Mouse (Mus musculus) cerebellum, adult 2 months (tissue): Measurements from ENCODE around the gene Ak4. TPM values are rescaled to one million over a fixed set of nuclear protein-coding genes. Genes with fewer than 3 reads are reported as not detected.

Experiments used
- DNase-seq, 2 experiments: peaks; one replicate each; pipeline ENCODE4 v3.0.0; 2021
- H3K27ac ChIP-seq: fragments of 200-500 bp; 2 replicates; pipeline ENCODE4 v1.5.1; 2012; ENCODE audit warnings: low read length, control low read depth, inconsistent platforms; ENCODE audit not compliant: insufficient read depth
- H3K27me3 ChIP-seq: fragments of 200-500 bp; 2 replicates; pipeline ENCODE4 v1.6.1; 2012; ENCODE audit warnings: inconsistent platforms, mild to moderate bottlenecking, low read length, moderate library complexity; ENCODE audit not compliant: control insufficient read depth, insufficient read depth
- H3K4me1 ChIP-seq: fragments of 200-500 bp; 2 replicates; pipeline ENCODE4 v1.6.1; 2011; ENCODE audit warnings: low read length; ENCODE audit not compliant: control insufficient read depth, insufficient read depth
- H3K4me3 ChIP-seq: fragments of 200-500 bp; replicated peaks from 2 replicates; pipeline ENCODE3; 2011; ENCODE audit warnings: mild to moderate bottlenecking, low read depth, low read length, control low read depth; ENCODE audit not compliant: insufficient read depth
- CTCF ChIP-seq: fragments of 200-500 bp; IDR thresholded peaks from 2 replicates; pipeline ENCODE4 v1.5.1; 2011; ENCODE audit warnings: low read depth, mild to moderate bottlenecking, control low read depth, low read length, moderate library complexity, borderline replicate concordance; ENCODE audit not compliant: insufficient read depth
- POLR2A ChIP-seq: fragments of 200-500 bp; IDR thresholded peaks from 2 replicates; pipeline ENCODE4 v1.6.1; 2011; ENCODE audit warnings: low read length, control low read depth, borderline replicate concordance; ENCODE audit not compliant: insufficient read depth
- WGBS: fragments of 180-500 bp; shearing (Covaris S2); methylation state at CpG from one replicate; pipeline ENCODE4 v1.1.7; 2018; 5-methylcytosine and 5-hydroxymethylcytosine counted together
- polyA plus RNA-seq: library from polyadenylated mRNA; depleted of rRNA; stranded (reverse); fragments of >200 nt; gene quantifications from 2 replicates; pipeline ENCODE4 v1.2.3, GENCODE M21; 2012

Ak4 gene
- polyA plus RNA-seq, 1 experiment, result 56.6 TPM

DNA sequence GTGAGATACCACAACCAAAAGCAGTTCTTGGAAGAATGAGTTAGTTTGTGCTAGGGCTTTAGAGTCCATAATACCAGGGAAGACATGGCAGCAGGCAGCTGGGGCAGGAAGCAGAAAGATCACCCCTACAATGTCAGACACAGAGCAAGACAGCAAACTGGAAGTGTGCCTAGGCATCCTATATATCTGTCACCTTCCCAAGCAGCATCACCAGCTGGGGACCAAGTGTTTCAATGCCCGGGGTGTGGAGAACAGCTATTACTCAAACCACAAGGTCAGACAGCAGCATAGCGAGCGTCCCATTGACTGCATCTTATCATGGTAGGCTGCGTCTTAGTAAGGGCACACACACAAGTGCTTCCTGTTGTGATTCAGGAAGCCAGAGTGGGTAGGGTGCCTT, 32.0 kb downstream of the Ak4 start:
- DNase-seq, result peak; percentile 44 to 57
- H3K4me3 ChIP-seq, result no peak overlapping the region
- 31% methylated on average over 4 of the region's 4 CpGs for WGBS
- TF ChIP-seq POLR2A (no peak), CTCF (no peak)
- peaks cover 45% of the 10 kb centered on the region for H3K4me1 ChIP-seq
- H3K27ac ChIP-seq, result peak overlapping the region; percentile 94
- H3K27me3 ChIP-seq, result no peaks in the 10 kb centered on the region

DNA sequence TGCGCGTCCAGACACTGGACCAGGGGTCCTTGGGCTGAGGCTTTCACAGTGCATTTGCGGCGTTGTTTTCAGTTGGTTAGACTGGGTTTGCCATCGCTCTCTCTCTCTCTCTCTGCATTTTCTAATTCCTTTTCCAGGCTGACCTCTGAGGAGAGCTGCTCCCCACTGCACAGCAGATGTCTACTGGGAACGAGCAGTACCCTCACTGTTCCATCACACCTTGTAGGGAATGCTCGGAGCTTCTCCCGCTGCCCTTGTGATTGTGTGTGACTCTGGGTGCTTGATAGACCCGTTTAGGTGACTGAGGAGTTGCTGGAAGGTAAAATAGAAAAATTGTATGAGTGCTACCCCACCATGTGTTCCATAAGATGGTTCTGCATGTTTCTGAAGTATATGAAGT, 33.8 kb downstream of the Ak4 start:
- peak overlapping the region; percentile 90 for H3K27ac ChIP-seq
- H3K4me1 ChIP-seq, result peaks cover 57% of the 10 kb centered on the region
- no peaks in the 10 kb centered on the region for H3K27me3 ChIP-seq
- no peak for DNase-seq
- WGBS, result 14% methylated on average over 9 of the region's 9 CpGs
- no peak overlapping the region for H3K4me3 ChIP-seq
- TF ChIP-seq POLR2A (no peak), CTCF (no peak)

DNA sequence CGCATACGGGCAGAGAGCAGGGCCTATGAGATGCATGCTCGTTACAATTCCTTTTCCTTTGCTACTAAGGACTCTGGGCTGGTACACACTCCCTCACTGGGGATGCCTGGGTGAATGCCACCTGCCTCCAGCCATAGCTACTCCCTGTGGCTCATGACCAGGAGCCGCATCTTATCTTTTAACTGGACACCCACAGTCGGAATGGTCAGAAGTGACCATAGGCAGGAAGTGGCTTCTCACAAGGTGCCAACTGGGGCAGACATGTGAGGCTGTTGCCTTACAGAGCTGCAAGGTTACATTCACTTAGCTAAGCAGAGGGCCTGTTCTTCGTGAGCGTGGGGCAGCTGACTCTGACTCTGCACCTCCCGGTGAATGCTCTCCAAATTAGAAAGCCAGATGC, 38.1 kb downstream of the Ak4 start:
- WGBS, result 31% methylated on average over 8 of the region's 8 CpGs
- peak; percentile 54 to 61 for DNase-seq
- TF ChIP-seq CTCF, result no peak
- no peak for TF ChIP-seq POLR2A
- Histone ChIP-seq H3K4me1 (peaks cover 41% of the 10 kb centered on the region), H3K27ac (peak overlapping the region; percentile 82), H3K4me3 (no peak overlapping the region), H3K27me3 (no peaks in the 10 kb centered on the region)

DNA sequence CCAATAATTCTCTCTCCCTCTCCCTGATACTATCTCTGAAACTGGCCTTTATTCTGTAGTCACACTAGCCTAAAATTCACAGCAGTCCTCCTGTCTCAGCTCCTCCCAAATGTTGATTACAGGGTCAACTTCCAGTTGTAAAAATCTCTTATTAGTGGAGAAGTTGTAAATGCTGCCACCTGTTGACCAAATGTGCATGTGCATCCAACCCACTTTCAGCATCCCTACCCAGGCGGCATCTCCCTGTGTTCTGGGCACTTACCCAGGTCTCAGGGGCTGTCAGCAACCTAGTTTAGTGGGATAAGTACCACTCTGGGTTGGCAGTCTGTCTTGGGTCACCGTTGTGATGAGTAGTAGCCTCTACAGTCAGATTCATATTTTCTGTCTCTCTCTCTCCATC, 39.3 kb downstream of the Ak4 start:
- TF ChIP-seq POLR2A, result no peak
- peak; percentile 74 for TF ChIP-seq CTCF
- WGBS, result 0% methylated on average over 2 of the region's 2 CpGs
- peak overlapping the region; percentile 3 for H3K4me3 ChIP-seq

DNA sequence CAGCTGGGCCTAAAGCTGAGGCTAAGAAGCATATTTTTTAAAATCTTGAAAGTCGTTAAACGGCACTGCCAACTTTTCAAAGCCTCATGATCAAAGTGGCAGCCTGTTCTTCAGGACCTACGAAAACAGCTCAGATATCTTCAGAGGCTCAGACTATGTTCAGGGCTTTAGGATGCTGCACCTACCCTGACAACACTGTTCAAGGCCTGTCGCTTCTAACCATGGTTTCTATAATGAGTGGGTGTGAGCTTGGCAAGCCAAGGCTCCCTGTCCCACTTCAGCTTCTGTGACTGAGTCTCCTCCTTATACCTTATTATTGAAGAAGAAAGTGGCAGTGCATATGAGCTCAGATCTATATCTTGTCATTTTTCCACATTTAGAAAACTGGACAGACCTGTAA, 40.3 kb downstream of the Ak4 start:
- no peak for TF ChIP-seq CTCF
- no peak for TF ChIP-seq POLR2A
- Histone ChIP-seq H3K27ac (no peak overlapping the region), H3K4me1 (peaks cover 30% of the 10 kb centered on the region), H3K27me3 (no peaks in the 10 kb centered on the region), H3K4me3 (no peak overlapping the region)
- DNase-seq, result peak in 1 of 2 experiments; percentile 20
- 57% methylated on average over 4 of the region's 4 CpGs for WGBS

More for the DNA sequence above, 39.3 kb downstream of the Ak4 start:
- peak overlapping the region; percentile 18; the same call in 1 of the 2 replicates for H3K27ac ChIP-seq
- peak; percentile 80 to 83 for DNase-seq
- peaks cover 34% of the 10 kb centered on the region for H3K4me1 ChIP-seq
- no peaks in the 10 kb centered on the region for H3K27me3 ChIP-seq

DNA sequence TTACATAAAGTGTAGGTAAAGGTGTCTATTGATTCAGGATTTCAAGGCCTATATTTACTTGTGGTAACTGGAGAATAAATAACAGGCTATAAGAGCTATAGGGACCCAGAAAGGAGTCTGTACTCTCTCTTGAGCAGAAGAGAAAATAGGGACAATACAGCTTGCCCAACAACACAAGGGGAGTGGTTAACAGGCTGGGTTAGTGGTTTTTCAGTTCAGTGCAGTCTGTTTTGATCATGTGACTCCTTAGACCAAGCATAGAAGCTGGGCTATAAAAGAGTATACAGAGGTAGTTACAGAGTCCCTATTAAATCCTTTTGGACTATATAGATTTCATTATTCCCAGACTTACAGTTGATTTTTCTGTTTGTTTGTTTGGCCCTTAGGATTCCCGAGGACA, 41.0 kb downstream of the Ak4 start:
- no peak for TF ChIP-seq POLR2A
- no peak for TF ChIP-seq CTCF
- WGBS, result 87% methylated on average over 1 of the region's 1 CpGs
- DNase-seq, result no peak
- Histone ChIP-seq H3K27ac (no peak overlapping the region), H3K4me1 (peaks cover 26% of the 10 kb centered on the region), H3K4me3 (no peak overlapping the region), H3K27me3 (no peaks in the 10 kb centered on the region)

DNA sequence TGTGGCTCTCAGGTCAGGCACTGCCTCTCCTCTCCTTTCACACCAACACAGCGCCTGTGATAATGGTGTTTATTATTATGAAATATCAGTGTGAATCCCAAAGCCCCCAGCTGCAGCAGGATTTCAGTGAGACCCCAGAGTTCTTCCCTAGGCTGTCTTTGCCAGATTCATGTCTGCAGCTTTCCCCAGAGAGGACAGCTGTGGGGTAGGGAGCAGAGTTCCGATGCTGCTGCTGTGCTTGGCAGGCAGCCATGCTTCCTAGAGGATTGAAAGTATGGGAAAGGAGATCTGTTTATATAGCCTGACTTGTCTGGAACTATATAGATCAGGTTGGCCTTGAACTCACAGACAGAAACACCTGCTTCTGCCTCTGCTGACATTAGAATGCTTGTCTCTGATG, 43.0 kb downstream of the Ak4 start:
- no peaks in the 10 kb centered on the region for H3K27me3 ChIP-seq
- no peak for DNase-seq
- 29% methylated on average over 2 of the region's 2 CpGs for WGBS
- H3K27ac ChIP-seq, result no peak overlapping the region
- peaks cover 20% of the 10 kb centered on the region for H3K4me1 ChIP-seq
- no peak overlapping the region for H3K4me3 ChIP-seq
- TF ChIP-seq CTCF (no peak), POLR2A (no peak)

DNA sequence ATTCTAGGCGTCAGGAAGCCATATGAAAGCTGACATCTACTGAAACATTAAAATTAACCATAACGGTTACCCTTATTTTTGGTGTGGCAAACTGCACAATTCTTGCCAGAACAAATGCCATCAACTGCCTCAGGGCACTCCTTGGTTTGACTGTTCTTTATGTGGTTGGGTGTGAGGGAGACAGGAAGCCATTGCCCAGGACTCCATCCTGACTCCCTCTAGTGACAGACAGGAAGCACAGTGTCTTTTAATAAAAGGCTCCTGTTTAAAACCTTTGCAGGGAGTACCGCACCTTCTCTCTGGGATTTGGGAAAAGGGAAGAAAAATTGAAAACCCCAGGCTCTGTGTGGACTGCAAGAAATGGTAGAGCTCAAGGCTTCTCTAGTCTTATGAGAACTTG, 47.2 kb downstream of the Ak4 start:
- 79% methylated on average over 3 of the region's 3 CpGs for WGBS

More for the DNA sequence above, 47.2 kb downstream of the Ak4 start:
- no peaks in the 10 kb centered on the region for H3K27me3 ChIP-seq
- TF ChIP-seq CTCF (peak; percentile 39; the same call in 1 of the 2 replicates), POLR2A (no peak)
- peaks cover 12% of the 10 kb centered on the region; the same call in 1 of the 2 replicates for H3K4me1 ChIP-seq
- H3K4me3 ChIP-seq, result no peak overlapping the region
- DNase-seq, result peak in 1 of 2 experiments; percentile 10
- H3K27ac ChIP-seq, result no peak overlapping the region
